Mouse (Mus musculus): ENCODE results near the gene Kpna3. TPM values are rescaled to one million over a fixed set of nuclear protein-coding genes. Genes with fewer than 3 reads are reported as not detected.
A peak's percentile ranks its signal among the peaks of the same experiment; 100 is the strongest.

Gene Kpna3
- polyA plus RNA-seq, 1 experiment from 2014 or later, result 109 TPM

GRCm38 (mm10) chr14:61414199-61414598, 25.5 kb downstream of the Kpna3 start:
- H3K27ac ChIP-seq (ENCODE audit: low read depth, low read length), result no peak overlapping the region
- peaks cover 3% of the 10 kb centered on the region; the same call in 1 of the 2 replicates for H3K4me1 ChIP-seq (ENCODE audit: control insufficient read depth, insufficient read depth, low read length)
- DNase-seq (ENCODE audit: low spot score), result peak; percentile 24
- H3K4me3 ChIP-seq (ENCODE audit: low read depth, low read length), result no peak overlapping the region
- ATAC-seq (ENCODE audit: insufficient read depth, low FRiP score, low TSS enrichment), result no peak
- 57% methylated on average over 5 of the region's 5 CpGs for WGBS
- H3K9ac ChIP-seq (ENCODE audit: low read length), result no peak overlapping the region
- no peak overlapping the region for H3K4me2 ChIP-seq (ENCODE audit: low read depth)
- no peaks in the 10 kb centered on the region for H3K27me3 ChIP-seq (ENCODE audit: control insufficient read depth, insufficient read depth, low read length)
- H3K36me3 ChIP-seq (ENCODE audit: control insufficient read depth, insufficient read depth, low read length), result no peaks in the 10 kb centered on the region
- H3K9me3 ChIP-seq (ENCODE audit: control insufficient read depth, low read length), result no peaks in the 10 kb centered on the region

GRCm38 (mm10) chr14:61413686-61414085, 26.0 kb downstream of the Kpna3 start:
- H3K4me2 ChIP-seq (ENCODE audit: low read depth), result no peak overlapping the region
- H3K4me1 ChIP-seq (ENCODE audit: control insufficient read depth, insufficient read depth, low read length), result peaks cover 3% of the 10 kb centered on the region; the same call in 1 of the 2 replicates
- ATAC-seq (ENCODE audit: insufficient read depth, low FRiP score, low TSS enrichment) (no peak), DNase-seq (ENCODE audit: low spot score) (no peak)
- H3K4me3 ChIP-seq (ENCODE audit: low read depth, low read length), result no peak overlapping the region
- H3K9ac ChIP-seq (ENCODE audit: low read length), result no peak overlapping the region
- H3K9me3 ChIP-seq (ENCODE audit: control insufficient read depth, low read length), result no peaks in the 10 kb centered on the region
- H3K36me3 ChIP-seq (ENCODE audit: control insufficient read depth, insufficient read depth, low read length), result no peaks in the 10 kb centered on the region
- H3K27ac ChIP-seq (ENCODE audit: low read depth, low read length), result no peak overlapping the region
- WGBS, result 79% methylated on average over 3 of the region's 3 CpGs
- H3K27me3 ChIP-seq (ENCODE audit: control insufficient read depth, insufficient read depth, low read length), result no peaks in the 10 kb centered on the region

DNA sequence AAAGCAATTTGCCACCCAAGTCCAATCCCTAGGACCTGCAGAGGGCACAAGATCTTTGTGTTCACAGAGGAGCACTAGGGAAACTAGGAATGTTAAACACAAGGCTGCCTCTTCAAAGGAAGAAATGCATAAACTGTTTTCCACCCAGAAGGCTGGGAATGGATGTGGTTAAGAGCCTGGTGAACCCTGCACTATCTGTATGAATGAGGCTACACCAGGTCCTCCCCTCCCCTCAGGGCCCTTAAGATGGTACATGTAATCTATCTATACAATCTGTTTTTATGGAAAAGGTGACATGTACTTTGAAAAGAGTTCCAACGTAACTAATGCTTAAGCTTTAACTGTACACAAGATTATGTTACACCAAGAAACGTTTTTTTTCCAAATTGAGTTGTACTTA, 29.7 kb downstream of the Kpna3 start:
- peaks cover 3% of the 10 kb centered on the region; the same call in 1 of the 2 replicates for H3K4me1 ChIP-seq (ENCODE audit: control insufficient read depth, insufficient read depth, low read length)
- no peaks in the 10 kb centered on the region for H3K27me3 ChIP-seq (ENCODE audit: control insufficient read depth, insufficient read depth, low read length)
- ATAC-seq (ENCODE audit: insufficient read depth, low FRiP score, low TSS enrichment), result no peak
- no peak overlapping the region for H3K27ac ChIP-seq (ENCODE audit: low read depth, low read length)
- H3K4me2 ChIP-seq (ENCODE audit: low read depth), result no peak overlapping the region
- no peak for DNase-seq (ENCODE audit: low spot score)
- H3K9ac ChIP-seq (ENCODE audit: low read length), result no peak overlapping the region
- no peaks in the 10 kb centered on the region for H3K36me3 ChIP-seq (ENCODE audit: control insufficient read depth, insufficient read depth, low read length)
- H3K9me3 ChIP-seq (ENCODE audit: control insufficient read depth, low read length), result no peaks in the 10 kb centered on the region
- no peak overlapping the region for H3K4me3 ChIP-seq (ENCODE audit: low read depth, low read length)
- WGBS, result 80% methylated on average over 2 of the region's 2 CpGs

GRCm38 (mm10) chr14:61407055-61407454, 32.6 kb downstream of the Kpna3 start:
- H3K4me3 ChIP-seq (ENCODE audit: low read depth, low read length), result no peak overlapping the region
- no peak overlapping the region for H3K4me2 ChIP-seq (ENCODE audit: low read depth)
- DNase-seq (ENCODE audit: low spot score) (no peak), ATAC-seq (ENCODE audit: insufficient read depth, low FRiP score, low TSS enrichment) (no peak)
- no peaks in the 10 kb centered on the region for H3K27me3 ChIP-seq (ENCODE audit: control insufficient read depth, insufficient read depth, low read length)
- no peak overlapping the region for H3K9ac ChIP-seq (ENCODE audit: low read length)
- no peak overlapping the region for H3K27ac ChIP-seq (ENCODE audit: low read depth, low read length)
- no peaks in the 10 kb centered on the region for H3K4me1 ChIP-seq (ENCODE audit: control insufficient read depth, insufficient read depth, low read length)
- WGBS, result 91% methylated on average over 3 of the region's 3 CpGs
- no peaks in the 10 kb centered on the region for H3K9me3 ChIP-seq (ENCODE audit: control insufficient read depth, low read length)
- H3K36me3 ChIP-seq (ENCODE audit: control insufficient read depth, insufficient read depth, low read length), result no peaks in the 10 kb centered on the region

- Histone ChIP-seq H3K9me3 (ENCODE audit: control insufficient read depth, low read length) (no peaks in the 10 kb centered on the region), H3K4me1 (ENCODE audit: control insufficient read depth, insufficient read depth, low read length) (no peaks in the 10 kb centered on the region), H3K27me3 (ENCODE audit: control insufficient read depth, insufficient read depth, low read length) (no peaks in the 10 kb centered on the region), H3K36me3 (ENCODE audit: control insufficient read depth, insufficient read depth, low read length) (no peaks in the 10 kb centered on the region), H3K4me3 (ENCODE audit: low read depth, low read length) (no peak overlapping the region), H3K27ac (ENCODE audit: low read depth, low read length) (no peak overlapping the region), H3K4me2 (ENCODE audit: low read depth) (no peak overlapping the region), H3K9ac (ENCODE audit: low read length) (no peak overlapping the region)
- ATAC-seq (ENCODE audit: insufficient read depth, low FRiP score, low TSS enrichment) (no peak), DNase-seq (ENCODE audit: low spot score) (no peak)
These were observed 33.9 kb downstream of the Kpna3 start for GRCm38 (mm10) chr14:61405761-61406160.

DNA sequence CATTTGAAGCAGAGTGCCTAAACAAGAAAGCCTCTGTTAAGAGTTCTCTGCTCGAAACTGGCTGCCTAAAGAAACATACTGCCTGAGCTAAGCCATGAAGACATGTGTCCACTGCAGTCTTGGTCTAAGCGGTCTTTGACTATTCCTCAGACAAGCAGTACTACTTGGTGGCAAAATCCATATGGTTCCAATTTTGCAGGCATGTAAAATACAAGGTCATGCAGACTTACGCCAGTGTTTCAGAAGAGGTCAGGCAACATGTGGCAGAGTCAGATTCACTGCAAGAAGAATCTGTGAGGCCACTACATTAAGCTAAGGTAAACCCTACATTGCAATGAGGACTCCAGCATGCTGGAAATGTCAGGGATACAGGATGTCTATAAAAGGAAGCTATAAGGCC, 34.7 kb downstream of the Kpna3 start:
- Histone ChIP-seq H3K27me3 (ENCODE audit: control insufficient read depth, insufficient read depth, low read length) (no peaks in the 10 kb centered on the region), H3K4me2 (ENCODE audit: low read depth) (no peak overlapping the region), H3K4me3 (ENCODE audit: low read depth, low read length) (no peak overlapping the region), H3K4me1 (ENCODE audit: control insufficient read depth, insufficient read depth, low read length) (no peaks in the 10 kb centered on the region), H3K9me3 (ENCODE audit: control insufficient read depth, low read length) (no peaks in the 10 kb centered on the region), H3K27ac (ENCODE audit: low read depth, low read length) (no peak overlapping the region), H3K9ac (ENCODE audit: low read length) (no peak overlapping the region), H3K36me3 (ENCODE audit: control insufficient read depth, insufficient read depth, low read length) (no peaks in the 10 kb centered on the region)
- ATAC-seq (ENCODE audit: insufficient read depth, low FRiP score, low TSS enrichment) (no peak), DNase-seq (ENCODE audit: low spot score) (no peak)
- 69% methylated on average over 3 of the region's 3 CpGs for WGBS

GRCm38 (mm10) chr14:61394745-61395144, 44.9 kb downstream of the Kpna3 start:
- no peak overlapping the region for H3K4me2 ChIP-seq (ENCODE audit: low read depth)
- ATAC-seq (ENCODE audit: insufficient read depth, low FRiP score, low TSS enrichment), result no peak
- DNase-seq (ENCODE audit: low spot score), result no peak
- no peak overlapping the region for H3K4me3 ChIP-seq (ENCODE audit: low read depth, low read length)
- H3K4me1 ChIP-seq (ENCODE audit: control insufficient read depth, insufficient read depth, low read length), result no peaks in the 10 kb centered on the region
- H3K36me3 ChIP-seq (ENCODE audit: control insufficient read depth, insufficient read depth, low read length), result no peaks in the 10 kb centered on the region
- 90% methylated on average over 6 of the region's 6 CpGs for WGBS
- H3K27me3 ChIP-seq (ENCODE audit: control insufficient read depth, insufficient read depth, low read length), result no peaks in the 10 kb centered on the region
- H3K9me3 ChIP-seq (ENCODE audit: control insufficient read depth, low read length), result no peaks in the 10 kb centered on the region
- no peak overlapping the region for H3K27ac ChIP-seq (ENCODE audit: low read depth, low read length)
- no peak overlapping the region for H3K9ac ChIP-seq (ENCODE audit: low read length)

DNA sequence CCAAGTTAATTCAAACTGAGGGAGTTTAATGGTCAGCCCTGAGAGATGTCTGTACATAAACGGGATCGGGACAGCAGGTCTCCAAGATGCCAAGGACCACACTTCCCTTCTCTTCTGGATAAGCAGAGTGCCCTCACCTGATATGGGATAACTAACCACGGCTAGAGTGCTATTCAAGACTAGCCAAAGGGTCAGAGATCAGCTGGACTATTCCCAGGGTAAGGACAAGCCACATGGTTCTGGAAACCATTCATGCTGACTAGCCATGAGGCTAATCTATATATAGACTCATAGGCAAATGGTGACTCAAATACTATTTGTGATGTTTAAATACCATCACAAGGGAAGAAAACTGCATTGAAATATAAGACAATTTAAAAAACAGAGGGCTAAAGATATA, 49.1 kb downstream of the Kpna3 start:
- no peaks in the 10 kb centered on the region for H3K9me3 ChIP-seq (ENCODE audit: control insufficient read depth, low read length)
- no peak overlapping the region for H3K4me2 ChIP-seq (ENCODE audit: low read depth)
- H3K4me1 ChIP-seq (ENCODE audit: control insufficient read depth, insufficient read depth, low read length), result no peaks in the 10 kb centered on the region
- DNase-seq (ENCODE audit: low spot score) (no peak), ATAC-seq (ENCODE audit: insufficient read depth, low FRiP score, low TSS enrichment) (no peak)
- 89% methylated on average over 3 of the region's 3 CpGs for WGBS
- no peaks in the 10 kb centered on the region for H3K36me3 ChIP-seq (ENCODE audit: control insufficient read depth, insufficient read depth, low read length)
- no peak overlapping the region for H3K27ac ChIP-seq (ENCODE audit: low read depth, low read length)
- H3K9ac ChIP-seq (ENCODE audit: low read length), result no peak overlapping the region
- H3K27me3 ChIP-seq (ENCODE audit: control insufficient read depth, insufficient read depth, low read length), result no peaks in the 10 kb centered on the region
- H3K4me3 ChIP-seq (ENCODE audit: low read depth, low read length), result no peak overlapping the region

DNA sequence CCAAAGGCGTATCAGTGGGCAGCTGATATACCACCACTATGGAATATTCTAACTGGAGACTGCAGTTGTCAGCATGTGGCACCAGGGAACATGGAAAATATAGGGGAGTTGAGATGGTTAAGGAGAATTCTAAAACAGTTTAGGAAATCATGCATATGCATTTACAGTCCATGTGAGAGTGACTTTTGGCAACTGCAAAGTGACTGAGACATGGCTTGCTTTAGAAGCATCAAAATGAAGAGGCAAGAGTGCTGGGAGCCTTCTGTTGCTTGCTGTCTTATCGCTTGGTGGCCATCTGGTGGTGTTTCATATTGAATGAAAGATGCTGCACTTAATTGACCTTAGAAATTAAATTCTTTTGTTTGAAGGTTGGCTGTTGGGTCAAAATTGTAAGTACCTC, 72.4 kb downstream of the Kpna3 start:
- no peak overlapping the region for H3K9ac ChIP-seq (ENCODE audit: low read length)
- DNase-seq (ENCODE audit: low spot score) (no peak), ATAC-seq (ENCODE audit: insufficient read depth, low FRiP score, low TSS enrichment) (no peak)
- peaks cover 4% of the 10 kb centered on the region for H3K36me3 ChIP-seq (ENCODE audit: control insufficient read depth, insufficient read depth, low read length)
- H3K4me3 ChIP-seq (ENCODE audit: low read depth, low read length), result no peak overlapping the region
- H3K4me1 ChIP-seq (ENCODE audit: control insufficient read depth, insufficient read depth, low read length), result no peaks in the 10 kb centered on the region
- H3K4me2 ChIP-seq (ENCODE audit: low read depth), result no peak overlapping the region
- 85% methylated on average over 2 of the region's 2 CpGs for WGBS
- no peak overlapping the region for H3K27ac ChIP-seq (ENCODE audit: low read depth, low read length)
- H3K27me3 ChIP-seq (ENCODE audit: control insufficient read depth, insufficient read depth, low read length), result no peaks in the 10 kb centered on the region
- no peaks in the 10 kb centered on the region for H3K9me3 ChIP-seq (ENCODE audit: control insufficient read depth, low read length)

All from neural tube, embryonic 11.5 days (tissue).